Comparison of ENCODE assay signal across 8 mouse cellular contexts in genomic region chr11:60182116-60182670, GRCm38 (mm10). TPM values are rescaled to one million over a fixed set of nuclear protein-coding genes. Genes with fewer than 3 reads are reported as not detected.
DNase-seq lines count a peak whose midpoint lies in the region; ATAC-seq lines count a peak whose summit lies in the region.

No protein-coding gene starts in this region.

- H3K4me1 ChIP-seq in forebrain, embryonic 13.5 days = peaks cover 93% of the 10 kb centered on the region

- no peaks in the 10 kb centered on the region for H3K9me3 ChIP-seq in forebrain, embryonic 13.5 days (replicated peaks)

- no peak for ATAC-seq in forebrain, embryonic 13.5 days

- H3K4me3 ChIP-seq in forebrain, embryonic 13.5 days = no peak overlapping the region

- peak; percentile 51 for DNase-seq in gastrocnemius, adult 18-20 months (ENCODE audit: low spot score)
- no peak for DNase-seq in gastrocnemius, postnatal 25 days
- DNase-seq in 3T3-L1 (ENCODE audit: low read depth, low spot score) = peak; percentile 74
- peak; percentile 68 to 82 for DNase-seq in kidney, postnatal 4 days
- DNase-seq in thymus, postnatal 14 days = no peak
- DNase-seq in thymus, postnatal 10 days (ENCODE audit: low spot score in 2 of 2) = no peak
- no peak for DNase-seq in frontal cortex, postnatal 14 days (ENCODE audit: low spot score in 2 of 2)

- no peaks in the 10 kb centered on the region for H3K27me3 ChIP-seq in forebrain, embryonic 13.5 days

- 76% methylated on average over 12 of the region's 12 CpGs for WGBS in forebrain, embryonic 13.5 days

- H3K4me2 ChIP-seq in forebrain, embryonic 13.5 days = peak overlapping the region; percentile 29

- peaks cover 25% of the 10 kb centered on the region for H3K36me3 ChIP-seq in forebrain, embryonic 13.5 days (ENCODE audit: poor library complexity, severe bottlenecking)

- H3K9ac ChIP-seq in forebrain, embryonic 13.5 days = peak overlapping the region; percentile 17

- peak overlapping the region; percentile 83 for H3K27ac ChIP-seq in forebrain, embryonic 13.5 days

RNA-seq across cellular contexts. Expression of gene Srebf1, which starts 40.2 kb away (rescaled TPM):
- total RNA-seq in gastrocnemius, adult 18-20 months (2021) = 10 to 100 TPM; 32.4 to 35.9 TPM
- total RNA-seq in gastrocnemius, postnatal 25 days (2021) = 10 to 100 TPM; 16.8 to 20.0 TPM
- 52.1 and 56.7 TPM in 2 replicates for polyA plus RNA-seq in forebrain, embryonic 13.5 days (2015; fragmentation: Nextera tagmentation; extraction: Ambion mirVana)

Comparison
In these comparisons a context has a peak if more than half of its experiments do, and no peak if none do; other contexts are left out.
1. DNase-seq: peak in gastrocnemius, adult 18-20 months (single experiment), 3T3-L1 (single experiment) and kidney, postnatal 4 days (2 of 2); none in gastrocnemius, postnatal 25 days (single experiment), thymus, postnatal 14 days (single experiment), thymus, postnatal 10 days (0 of 2) and frontal cortex, postnatal 14 days (0 of 2).